Mouse (Mus musculus) erythroblast, embryonic 14.5 days (primary cell): Measurements from ENCODE around the gene Olfr1049.

Experiments used
- GATA1 ChIP-seq: IDR thresholded peaks from 2 replicates; pipeline ENCODE4 v1.6.1; 2012; ENCODE audit warnings: low read length, inconsistent platforms, mixed read lengths
- TAL1 ChIP-seq: IDR thresholded peaks from 3 replicates; pipeline ENCODE4 v1.6.1; 2012; ENCODE audit warnings: low read length, inconsistent platforms, mixed read lengths

- TF ChIP-seq GATA1 (no peak), TAL1 (no peak)
Measured at GRCm38 (mm10) chr2:86240189-86240588, 17.9 kb downstream of the Olfr1049 start, which contains the start of gene Olfr1048.
